Mouse (Mus musculus): ENCODE measurements at regions not wholly inside any gene's neighbourhood (a gene's known extent, or its start where the extent isn't known, plus 50 kb on each side); places are given as distances from the start of the nearest gene placed in this dataset.

- Histone ChIP-seq H3K4me3 (no peak overlapping the region), H3K27ac (replicated peaks) (no peak overlapping the region), H3K36me3 (replicated peaks) (no peaks in the 10 kb centered on the region), H3K9me3 (no peaks in the 10 kb centered on the region), H3K4me1 (no peaks in the 10 kb centered on the region), H3K27me3 (replicated peaks; ENCODE audit: low read depth, poor library complexity, severe bottlenecking) (no peaks in the 10 kb centered on the region)
- DNase-seq (ENCODE audit: low spot score) = no peak
- 83% methylated on average over 3 of the region's 3 CpGs for WGBS
These were observed 166.0 kb upstream of the Grik3 start for GRCm38 (mm10) chr4:125324495-125324894.

DNA sequence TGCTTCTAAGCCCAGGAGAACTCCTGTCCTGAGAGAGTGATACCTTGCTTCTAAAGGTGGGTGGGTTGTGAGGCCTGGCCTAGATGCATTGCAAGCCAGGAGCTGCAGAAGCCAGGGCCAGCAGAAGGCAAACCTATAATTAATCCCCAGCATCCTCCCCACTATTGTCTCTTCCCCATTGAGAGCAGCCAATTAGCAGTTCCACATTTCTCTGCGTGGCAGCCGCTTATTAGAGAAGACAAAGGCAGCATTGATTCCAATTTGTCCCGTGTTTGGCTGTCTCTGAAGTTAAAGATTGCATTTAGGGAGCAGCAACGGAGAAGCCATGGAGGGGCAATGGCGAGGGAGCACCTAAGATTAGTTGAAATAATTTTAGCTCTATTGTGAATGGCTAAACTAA, 171.2 kb upstream of the Grik3 start:
- H3K36me3 ChIP-seq (replicated peaks) = no peaks in the 10 kb centered on the region
- H3K4me1 ChIP-seq = peaks cover 9% of the 10 kb centered on the region
- peaks cover 22% of the 10 kb centered on the region for H3K27me3 ChIP-seq (replicated peaks; ENCODE audit: low read depth, poor library complexity, severe bottlenecking)
- no peak overlapping the region for H3K4me3 ChIP-seq
- no peaks in the 10 kb centered on the region for H3K9me3 ChIP-seq
- DNase-seq (ENCODE audit: low spot score) = no peak
- no peak overlapping the region for H3K27ac ChIP-seq (replicated peaks)
- 15% methylated on average over 5 of the region's 5 CpGs for WGBS

- DNase-seq (ENCODE audit: low spot score) = no peak
- Histone ChIP-seq H3K27ac (replicated peaks) (no peak overlapping the region), H3K4me3 (no peak overlapping the region), H3K36me3 (replicated peaks) (no peaks in the 10 kb centered on the region), H3K27me3 (replicated peaks; ENCODE audit: low read depth, poor library complexity, severe bottlenecking) (peaks cover 22% of the 10 kb centered on the region), H3K4me1 (peaks cover 14% of the 10 kb centered on the region), H3K9me3 (no peaks in the 10 kb centered on the region)
- WGBS = 53% methylated on average over 8 of the region's 8 CpGs
These were observed 172.2 kb upstream of the Grik3 start for GRCm38 (mm10) chr4:125318293-125318692.

GRCm38 (mm10) chr4:125316876-125317275, 173.6 kb upstream of the Grik3 start:
- 73% methylated on average over 3 of the region's 3 CpGs for WGBS
- peaks cover 22% of the 10 kb centered on the region for H3K27me3 ChIP-seq (replicated peaks; ENCODE audit: low read depth, poor library complexity, severe bottlenecking)
- H3K4me1 ChIP-seq = peaks cover 18% of the 10 kb centered on the region
- H3K27ac ChIP-seq (replicated peaks) = no peak overlapping the region
- no peaks in the 10 kb centered on the region for H3K9me3 ChIP-seq
- H3K36me3 ChIP-seq (replicated peaks) = no peaks in the 10 kb centered on the region
- DNase-seq (ENCODE audit: low spot score) = no peak
- no peak overlapping the region for H3K4me3 ChIP-seq

DNA sequence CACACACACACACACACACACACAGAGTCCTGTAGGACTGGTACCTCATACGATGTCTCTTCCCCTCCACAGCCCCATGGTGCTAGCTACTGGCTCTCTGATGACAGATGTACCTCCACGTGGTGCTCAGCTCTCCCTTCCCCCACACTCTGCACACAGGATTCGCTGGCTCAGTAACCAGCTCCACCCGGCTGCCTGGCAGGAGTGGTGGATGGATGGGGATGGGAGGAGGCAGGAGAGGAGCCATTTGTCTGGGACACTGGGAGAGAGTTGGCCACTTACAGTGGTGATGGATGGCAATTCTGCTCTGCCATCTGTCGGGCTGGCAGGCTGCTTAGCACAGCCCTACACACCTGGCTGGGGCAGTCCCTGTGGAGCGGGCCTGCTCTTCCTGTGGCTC, 174.7 kb upstream of the Grik3 start:
- no peak for DNase-seq (ENCODE audit: low spot score)
- WGBS = 39% methylated on average over 6 of the region's 6 CpGs
- Histone ChIP-seq H3K4me3 (no peak overlapping the region), H3K27ac (replicated peaks) (no peak overlapping the region), H3K36me3 (replicated peaks) (no peaks in the 10 kb centered on the region), H3K27me3 (replicated peaks; ENCODE audit: low read depth, poor library complexity, severe bottlenecking) (peaks cover 22% of the 10 kb centered on the region), H3K4me1 (peaks cover 18% of the 10 kb centered on the region), H3K9me3 (no peaks in the 10 kb centered on the region)

GRCm38 (mm10) chr4:125313892-125314291, 176.6 kb upstream of the Grik3 start:
- Histone ChIP-seq H3K27ac (replicated peaks) (no peak overlapping the region), H3K27me3 (replicated peaks; ENCODE audit: low read depth, poor library complexity, severe bottlenecking) (peaks cover 22% of the 10 kb centered on the region)

GRCm38 (mm10) chr4:125313252-125313651, 177.2 kb upstream of the Grik3 start:
- peaks cover 22% of the 10 kb centered on the region for H3K27me3 ChIP-seq (replicated peaks; ENCODE audit: low read depth, poor library complexity, severe bottlenecking)
- no peak overlapping the region for H3K27ac ChIP-seq (replicated peaks)

More at GRCm38 (mm10) chr4:125313892-125314291, 176.6 kb upstream of the Grik3 start:
- Histone ChIP-seq H3K36me3 (replicated peaks) (no peaks in the 10 kb centered on the region), H3K4me1 (peaks cover 14% of the 10 kb centered on the region), H3K4me3 (no peak overlapping the region), H3K9me3 (no peaks in the 10 kb centered on the region)
- WGBS = 79% methylated on average over 3 of the region's 3 CpGs
- DNase-seq (ENCODE audit: low spot score) = no peak

DNA sequence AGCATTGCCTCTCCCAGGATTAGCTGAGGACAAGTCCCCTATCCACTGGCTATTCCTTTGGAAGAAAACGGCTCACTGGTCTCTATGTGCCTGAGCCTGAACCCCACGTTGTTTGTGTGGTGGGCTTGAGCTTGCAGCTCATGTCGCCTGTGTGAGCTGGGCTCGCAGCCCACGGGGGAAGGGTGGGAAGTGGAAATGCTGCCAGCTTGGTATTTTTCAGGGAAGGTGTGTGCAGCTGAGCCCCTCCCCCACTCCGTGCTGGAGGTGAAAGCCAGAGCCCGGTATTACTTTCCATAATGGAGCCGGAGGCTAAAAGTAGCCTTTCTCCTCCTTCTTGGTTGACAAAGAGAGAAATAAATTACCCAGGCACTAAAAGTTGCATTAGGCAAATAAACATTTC, 180.5 kb upstream of the Zc3h12a start:
- no peak overlapping the region for H3K4me3 ChIP-seq
- H3K4me1 ChIP-seq = peaks cover 17% of the 10 kb centered on the region
- 49% methylated on average over 8 of the region's 8 CpGs for WGBS
- no peaks in the 10 kb centered on the region; the same call in 1 of the 2 replicates for H3K27me3 ChIP-seq (replicated peaks; ENCODE audit: low read depth, poor library complexity, severe bottlenecking)
- DNase-seq (ENCODE audit: low spot score) = peak; percentile 14
- no peaks in the 10 kb centered on the region for H3K36me3 ChIP-seq (replicated peaks)
- no peak overlapping the region for H3K27ac ChIP-seq (replicated peaks)
- no peaks in the 10 kb centered on the region for H3K9me3 ChIP-seq

More at GRCm38 (mm10) chr4:125313252-125313651, 177.2 kb upstream of the Grik3 start:
- DNase-seq (ENCODE audit: low spot score) = no peak
- Histone ChIP-seq H3K9me3 (no peaks in the 10 kb centered on the region), H3K4me1 (peaks cover 21% of the 10 kb centered on the region), H3K4me3 (no peak overlapping the region), H3K36me3 (replicated peaks) (no peaks in the 10 kb centered on the region)
- 4% methylated on average over 11 of the region's 11 CpGs for WGBS

- H3K36me3 ChIP-seq (replicated peaks) = no peaks in the 10 kb centered on the region
- no peak for DNase-seq (ENCODE audit: low spot score)
- H3K9me3 ChIP-seq = no peaks in the 10 kb centered on the region
- no peaks in the 10 kb centered on the region for H3K27me3 ChIP-seq (replicated peaks; ENCODE audit: low read depth, poor library complexity, severe bottlenecking)
- H3K4me3 ChIP-seq = no peak overlapping the region
- 80% methylated on average over 6 of the region's 6 CpGs for WGBS
- no peak overlapping the region for H3K27ac ChIP-seq (replicated peaks)
- peaks cover 15% of the 10 kb centered on the region for H3K4me1 ChIP-seq
These were observed 178.1 kb upstream of the Zc3h12a start for GRCm38 (mm10) chr4:125305766-125306165.

- 71% methylated on average over 7 of the region's 7 CpGs for WGBS
- DNase-seq (ENCODE audit: low spot score) = no peak
- Histone ChIP-seq H3K27ac (replicated peaks) (no peak overlapping the region), H3K27me3 (replicated peaks; ENCODE audit: low read depth, poor library complexity, severe bottlenecking) (0 out of 2 replicates have a peak, but pooled peaks cover 5% of the 10 kb centered on the region), H3K4me1 (peaks cover 2% of the 10 kb centered on the region; the same call in 1 of the 2 replicates), H3K9me3 (no peaks in the 10 kb centered on the region), H3K4me3 (no peak overlapping the region), H3K36me3 (replicated peaks) (no peaks in the 10 kb centered on the region)
These were observed 175.0 kb upstream of the Zc3h12a start for GRCm38 (mm10) chr4:125302660-125303059.

- Histone ChIP-seq H3K9me3 (no peaks in the 10 kb centered on the region), H3K4me3 (no peak overlapping the region), H3K4me1 (no peaks in the 10 kb centered on the region), H3K27me3 (replicated peaks; ENCODE audit: low read depth, poor library complexity, severe bottlenecking) (0 out of 2 replicates have a peak, but pooled peaks cover 5% of the 10 kb centered on the region), H3K36me3 (replicated peaks) (no peaks in the 10 kb centered on the region), H3K27ac (replicated peaks) (no peak overlapping the region)
- WGBS = 26% methylated on average over 33 of the region's 33 CpGs
- peak; percentile 93 for DNase-seq (ENCODE audit: low spot score)
These were observed 173.1 kb upstream of the Zc3h12a start for GRCm38 (mm10) chr4:125300503-125301457.

DNA sequence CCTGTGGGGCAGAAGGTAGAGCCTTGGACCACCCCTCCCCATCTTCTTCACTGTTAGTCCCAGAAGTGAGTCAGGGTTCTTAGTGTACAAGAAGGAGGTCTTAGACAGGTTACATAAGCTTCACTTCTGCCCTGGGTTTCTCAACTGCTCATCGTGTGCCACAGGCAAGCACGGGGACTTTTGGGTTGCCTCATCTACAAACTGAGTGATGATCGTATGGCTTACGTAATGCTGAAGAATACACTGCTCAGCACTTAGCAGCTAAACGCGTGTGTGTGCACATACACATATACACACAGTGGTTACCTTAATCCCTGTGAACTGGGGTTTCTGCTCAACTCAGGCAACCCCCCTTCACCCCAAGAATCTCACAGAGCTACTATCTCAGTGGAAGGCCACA, 163.1 kb upstream of the Zc3h12a start:
- H3K27me3 ChIP-seq (replicated peaks; ENCODE audit: low read depth, poor library complexity, severe bottlenecking) = 0 out of 2 replicates have a peak, but pooled peaks cover under 1% of the 10 kb centered on the region
- no peak overlapping the region for H3K27ac ChIP-seq (replicated peaks)
- 84% methylated on average over 6 of the region's 6 CpGs for WGBS
- no peak for DNase-seq (ENCODE audit: low spot score)
- H3K9me3 ChIP-seq = 0 out of 2 replicates have a peak, but pooled peaks cover 3% of the 10 kb centered on the region
- H3K4me3 ChIP-seq = no peak overlapping the region
- peaks cover 5% of the 10 kb centered on the region for H3K4me1 ChIP-seq
- no peaks in the 10 kb centered on the region for H3K36me3 ChIP-seq (replicated peaks)

- 14% methylated on average over 1 of the region's 1 CpGs for WGBS
- H3K36me3 ChIP-seq (replicated peaks) = no peaks in the 10 kb centered on the region
- no peak for DNase-seq (ENCODE audit: low spot score)
- H3K4me1 ChIP-seq = peaks cover 5% of the 10 kb centered on the region
- 0 out of 2 replicates have a peak, but pooled peaks cover 4% of the 10 kb centered on the region for H3K27me3 ChIP-seq (replicated peaks; ENCODE audit: low read depth, poor library complexity, severe bottlenecking)
- H3K9me3 ChIP-seq = 0 out of 2 replicates have a peak, but pooled peaks cover 3% of the 10 kb centered on the region
- H3K27ac ChIP-seq (replicated peaks) = no peak overlapping the region
- no peak overlapping the region for H3K4me3 ChIP-seq
These were observed 162.1 kb upstream of the Zc3h12a start for GRCm38 (mm10) chr4:125289709-125290108.

Measured in embryonic facial prominence, embryonic 10.5 days (tissue).